Mouse (Mus musculus) gastrocnemius, adult 8-10 months (tissue): ENCODE measurements around the gene Rnf32. TPM values are rescaled to one million over a fixed set of nuclear protein-coding genes. Genes with fewer than 3 reads are reported as not detected.

Source experiments
- DNase-seq, 2 experiments: peaks; one replicate each; pipeline ENCODE4 v3.0.0; 2022; ENCODE audit warnings: low spot score in 2 of 2
- total RNA-seq, 4 experiments: library from RNA; stranded (reverse); gene quantifications; 2 replicates each; pipeline ENCODE4 v1.2.4; 2022

Gene Rnf32
- total RNA-seq, 4 experiments from 2014 or later = 0.36 to 0.61 (median 0.56) TPM

DNA sequence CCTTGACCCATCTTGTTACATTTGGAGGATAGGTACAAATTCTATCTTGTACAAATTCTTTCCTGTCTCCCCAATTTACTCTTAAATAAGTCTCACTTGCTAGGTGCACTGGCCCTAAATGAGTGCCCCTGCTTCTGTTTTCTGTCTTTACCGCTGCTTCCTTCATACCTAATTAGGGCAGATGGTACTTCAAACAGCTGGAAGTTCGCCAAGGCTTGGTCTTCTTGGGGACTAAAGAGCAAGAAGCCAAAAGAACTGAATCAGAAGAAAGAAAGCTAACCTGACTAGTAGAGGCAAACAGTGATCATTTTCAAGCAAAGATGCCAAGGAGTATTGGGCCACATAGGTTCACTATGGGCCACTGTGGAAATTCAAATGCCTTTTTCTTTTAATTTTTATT lies 77.6 kb downstream of the Rnf32 start:
- DNase-seq = no peak

DNA sequence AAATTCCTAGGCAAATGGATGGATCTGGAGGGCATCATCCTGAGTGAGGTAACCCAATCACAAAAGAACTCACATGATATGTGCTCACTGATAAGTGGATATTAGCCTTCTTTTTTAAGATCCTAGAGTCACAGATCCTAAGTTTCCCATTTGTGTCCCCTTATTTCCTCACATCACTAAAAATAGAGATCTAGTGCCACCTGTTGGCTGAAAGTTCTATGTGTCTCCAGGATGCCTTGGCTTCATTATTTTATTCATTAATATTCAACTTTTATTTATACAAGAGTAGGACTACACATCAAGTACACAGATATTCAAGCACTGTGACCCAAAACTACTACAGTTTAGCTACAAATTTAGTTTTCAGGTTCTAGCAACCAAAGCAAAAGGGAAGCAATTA lies 79.0 kb downstream of the Rnf32 start:
- DNase-seq = no peak

Other genes starting within 250 kb of the Rnf32 start
- 10 to 100 TPM in 2 of 4 experiments, 1 to 10 TPM in 2; 8.4 to 13.2 (median 10.3) TPM for gene Lmbr1, start 182.4 kb downstream of the Rnf32 start, total RNA-seq
- 10 to 100 TPM; 10.2 to 14.0 (median 13.1) TPM for gene Nom1, start 238.7 kb downstream of the Rnf32 start, total RNA-seq